Mouse (Mus musculus) urinary bladder, adult 18-20 months (tissue): ENCODE results near the gene Eva1c.

Source experiments
- DNase-seq, 2 experiments: peaks; one replicate each; pipeline ENCODE4 v3.0.0; 2022; ENCODE audit warnings: low spot score in 2 of 2, mixed read lengths in 2 of 2

Gene Eva1c

GRCm38 (mm10) chr16:90865652-90866051 is 39.1 kb downstream of the Eva1c start:
- DNase-seq = no peak

- DNase-seq = no peak
Observed at GRCm38 (mm10) chr16:90868129-90868528, 41.6 kb downstream of the Eva1c start.

- no peak for DNase-seq
Observed at GRCm38 (mm10) chr16:90869361-90869760, 42.8 kb downstream of the Eva1c start.

- no peak for DNase-seq
Observed at GRCm38 (mm10) chr16:90872936-90873335, 46.4 kb downstream of the Eva1c start.

GRCm38 (mm10) chr16:90874536-90874935 is 48.0 kb downstream of the Eva1c start:
- DNase-seq = no peak

- no peak for DNase-seq
Observed at GRCm38 (mm10) chr16:90878135-90878860, 51.8 kb downstream of the Eva1c start.

GRCm38 (mm10) chr16:90882501-90882977 is 56.0 kb downstream of the Eva1c start:
- DNase-seq = no peak

GRCm38 (mm10) chr16:90885351-90885750 is 58.8 kb downstream of the Eva1c start:
- DNase-seq = no peak

- DNase-seq = no peak
Observed at GRCm38 (mm10) chr16:90885781-90886565, 59.5 kb downstream of the Eva1c start.

GRCm38 (mm10) chr16:90890683-90891082 is 64.2 kb downstream of the Eva1c start:
- no peak for DNase-seq

- no peak for DNase-seq
Observed at GRCm38 (mm10) chr16:90891601-90892000, 65.1 kb downstream of the Eva1c start.

GRCm38 (mm10) chr16:90892081-90892480 is 65.6 kb downstream of the Eva1c start:
- DNase-seq = no peak

GRCm38 (mm10) chr16:90893019-90893418 is 66.5 kb downstream of the Eva1c start:
- no peak for DNase-seq

GRCm38 (mm10) chr16:90893792-90894191 is 67.3 kb downstream of the Eva1c start:
- DNase-seq = no peak

GRCm38 (mm10) chr16:90897651-90898050 is 71.1 kb downstream of the Eva1c start:
- no peak for DNase-seq

- DNase-seq = no peak
Observed at GRCm38 (mm10) chr16:90899498-90899897, 73.0 kb downstream of the Eva1c start.

GRCm38 (mm10) chr16:90901364-90901763 is 74.8 kb downstream of the Eva1c start:
- DNase-seq = no peak

GRCm38 (mm10) chr16:90903300-90903699 is 76.8 kb downstream of the Eva1c start:
- DNase-seq = no peak

- no peak for DNase-seq
Observed at GRCm38 (mm10) chr16:90907250-90907649, 80.7 kb downstream of the Eva1c start.

GRCm38 (mm10) chr16:90910855-90911533 is 84.5 kb downstream of the Eva1c start:
- no peak for DNase-seq

GRCm38 (mm10) chr16:90911766-90912165 is 85.2 kb downstream of the Eva1c start:
- DNase-seq = no peak

- DNase-seq = peak; percentile 23 to 48
Observed at GRCm38 (mm10) chr16:90916040-90916481, 89.5 kb downstream of the Eva1c start.
